Mouse (Mus musculus): Measurements from ENCODE around the gene Gatad2a.
A peak's percentile ranks its signal among the peaks of the same experiment; 100 is the strongest.

Gatad2a gene

DNA sequence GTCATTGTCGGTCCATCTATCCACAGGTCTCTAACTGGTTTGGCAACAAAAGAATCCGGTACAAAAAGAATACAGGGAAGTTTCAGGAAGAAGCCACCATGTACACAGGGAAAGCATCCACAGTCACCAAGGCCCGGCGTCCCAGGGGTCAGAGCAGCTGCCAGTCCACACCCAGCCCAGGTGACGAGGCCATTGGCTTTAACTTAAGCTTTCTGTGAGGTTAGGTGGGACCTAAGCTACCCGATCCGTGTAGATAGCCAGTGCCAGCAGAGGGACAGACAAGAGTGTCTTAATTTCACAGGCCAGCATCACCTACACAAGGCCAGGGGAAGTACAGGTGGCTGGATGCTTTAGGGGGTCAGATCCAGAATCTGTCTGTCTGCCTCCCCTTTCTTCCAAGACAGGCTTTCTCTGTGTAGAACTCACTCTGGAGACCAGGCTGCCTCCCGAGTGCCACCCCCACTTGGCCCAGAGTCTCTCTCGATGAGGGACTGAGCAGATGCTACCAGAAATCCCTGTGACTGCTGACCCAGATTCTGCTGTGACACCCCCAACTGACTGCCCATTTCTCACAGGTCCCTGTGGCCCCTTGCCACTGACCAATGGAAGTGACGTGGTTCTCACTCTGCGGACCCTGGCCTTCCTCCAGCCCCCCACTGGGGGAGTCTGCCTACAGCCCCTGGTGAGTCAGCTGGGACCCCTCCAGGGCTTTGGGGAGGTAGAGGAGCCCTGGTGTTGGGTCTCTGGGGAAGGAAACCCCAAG is 126.0 kb downstream of the Gatad2a start:
- peak; percentile 75 for DNase-seq

DNA sequence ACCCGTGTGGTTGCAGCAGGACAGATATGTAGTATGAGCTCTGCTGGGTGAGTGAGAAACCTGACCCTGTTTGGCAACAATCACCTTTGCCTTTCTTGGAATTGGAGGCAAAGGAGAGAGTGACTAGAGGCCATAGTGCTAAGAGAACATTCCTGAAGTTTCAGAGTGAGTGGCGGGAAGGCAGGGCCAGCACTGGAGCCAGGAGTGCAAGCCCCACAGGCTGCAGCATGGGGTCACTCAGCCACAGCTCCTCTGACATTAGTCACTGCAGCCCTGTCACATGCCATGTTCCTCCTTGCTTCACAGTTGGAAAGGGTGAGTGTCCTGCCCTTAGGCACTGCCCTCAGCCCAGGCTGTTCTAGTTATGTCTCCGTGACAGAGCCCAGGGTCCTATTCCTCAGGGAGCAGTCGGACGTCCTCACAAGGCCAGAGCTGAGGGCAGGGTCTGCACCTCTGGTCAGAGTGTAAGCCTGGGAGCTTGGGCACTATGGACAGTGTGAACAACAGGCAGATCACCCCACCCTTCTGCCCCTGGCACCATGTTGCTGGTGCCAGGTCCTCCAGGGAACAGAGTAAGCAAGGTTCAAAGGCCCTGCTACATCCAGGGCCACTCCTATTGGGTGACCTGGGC is 128.4 kb downstream of the Gatad2a start:
- no peak for DNase-seq

DNA sequence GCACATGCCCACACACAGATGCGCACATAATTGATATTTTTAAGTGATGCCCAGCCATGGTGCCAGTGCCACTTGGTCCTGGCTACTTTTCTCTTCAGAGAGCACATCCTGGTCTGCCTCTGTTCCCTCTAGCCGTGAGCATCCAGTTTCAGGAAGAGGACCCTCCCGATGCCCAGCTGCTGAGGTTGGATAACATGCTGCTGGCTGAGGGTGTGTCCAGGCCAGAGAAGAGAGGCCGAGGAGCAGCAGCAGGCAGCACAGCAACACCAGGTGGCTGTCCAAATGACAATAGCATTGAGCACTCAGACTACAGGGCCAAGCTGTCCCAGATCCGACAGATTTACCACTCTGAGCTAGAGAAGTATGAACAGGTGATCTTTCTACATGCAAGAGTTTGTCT is 132.0 kb downstream of the Gatad2a start:
- DNase-seq: no peak

DNA sequence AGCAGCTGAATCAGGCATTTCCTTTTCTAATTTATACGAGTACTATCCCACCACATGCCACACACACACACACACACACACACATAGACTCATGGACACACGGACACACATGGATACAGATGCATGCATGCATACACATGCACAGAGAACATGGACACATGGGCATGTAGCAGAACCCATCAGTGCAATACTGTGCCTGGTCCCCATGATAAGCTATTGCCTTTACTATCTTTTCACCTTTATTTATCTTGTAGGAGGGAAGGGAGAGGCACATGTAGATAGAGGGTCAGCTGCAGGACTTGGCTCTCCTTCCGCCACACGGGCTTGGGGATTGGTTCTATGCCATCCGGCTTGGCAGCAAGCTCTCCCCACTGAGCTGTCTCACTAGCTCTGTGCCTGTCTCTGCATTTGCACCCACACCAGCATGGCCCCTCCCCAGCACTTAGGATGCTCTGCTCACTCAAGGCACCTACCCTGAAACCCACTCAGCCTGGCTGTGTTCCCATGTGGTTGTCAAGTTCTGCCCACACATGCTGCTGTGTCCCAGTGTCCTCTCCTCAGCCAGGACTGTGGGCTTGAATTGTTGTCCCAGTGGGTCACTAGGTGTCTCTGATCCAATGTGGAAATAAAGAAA is 132.7 kb downstream of the Gatad2a start:
- no peak for DNase-seq

DNA sequence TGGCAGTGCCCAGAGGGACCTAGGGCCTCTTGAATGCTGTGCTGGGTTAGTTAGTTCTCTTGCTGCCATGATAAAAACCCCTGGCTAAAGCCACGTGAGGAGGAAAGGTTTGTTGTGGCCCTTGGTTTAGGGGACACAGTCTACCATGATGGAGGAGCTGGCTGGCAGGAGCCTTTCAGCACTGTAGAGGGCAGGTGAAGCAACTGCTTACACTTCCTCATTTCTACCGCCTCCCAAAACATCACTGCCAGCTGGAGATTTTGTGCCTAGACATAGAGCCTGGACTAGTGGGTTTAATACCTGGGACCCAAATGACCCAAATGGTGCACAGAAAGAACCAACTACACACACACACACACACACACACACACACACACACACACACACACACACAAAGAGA is 134.9 kb downstream of the Gatad2a start:
- no peak for DNase-seq

DNA sequence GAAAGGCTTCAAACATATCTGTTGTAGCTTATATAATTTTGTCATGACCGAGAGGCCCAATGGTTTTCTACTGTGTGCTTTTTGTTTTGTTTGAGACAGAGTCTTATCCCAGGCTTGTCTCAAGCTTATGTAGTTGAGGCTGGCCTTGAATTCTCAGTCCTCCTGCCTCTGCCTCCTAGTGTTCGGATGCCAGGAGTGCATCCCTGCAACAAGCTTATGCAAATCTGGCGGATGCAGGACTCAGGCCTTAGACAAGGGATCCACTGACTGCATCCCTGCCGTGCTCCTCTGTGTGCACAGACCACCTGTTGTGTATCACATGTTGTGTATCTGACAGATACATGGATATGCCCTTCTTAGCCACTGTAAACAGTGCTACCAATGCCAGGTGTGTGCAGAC is 135.4 kb downstream of the Gatad2a start:
- no peak for DNase-seq

Measured in cerebellum, adult 11-12 months (tissue).